Mouse (Mus musculus) liver, postnatal 0 days (tissue): ENCODE measurements around the gene Tmem104.

ENCODE experiments used
- CTCF ChIP-seq: sonication (generic); IDR thresholded peaks from 2 replicates; pipeline ENCODE4 v1.5.1; 2016; ENCODE audit warnings: antibody characterized with exemption, low read depth
- EP300 ChIP-seq: IDR thresholded peaks from 2 replicates; pipeline ENCODE4 v1.6.1; 2016; ENCODE audit warnings: antibody characterized with exemption, low read depth, mild to moderate bottlenecking

DNA sequence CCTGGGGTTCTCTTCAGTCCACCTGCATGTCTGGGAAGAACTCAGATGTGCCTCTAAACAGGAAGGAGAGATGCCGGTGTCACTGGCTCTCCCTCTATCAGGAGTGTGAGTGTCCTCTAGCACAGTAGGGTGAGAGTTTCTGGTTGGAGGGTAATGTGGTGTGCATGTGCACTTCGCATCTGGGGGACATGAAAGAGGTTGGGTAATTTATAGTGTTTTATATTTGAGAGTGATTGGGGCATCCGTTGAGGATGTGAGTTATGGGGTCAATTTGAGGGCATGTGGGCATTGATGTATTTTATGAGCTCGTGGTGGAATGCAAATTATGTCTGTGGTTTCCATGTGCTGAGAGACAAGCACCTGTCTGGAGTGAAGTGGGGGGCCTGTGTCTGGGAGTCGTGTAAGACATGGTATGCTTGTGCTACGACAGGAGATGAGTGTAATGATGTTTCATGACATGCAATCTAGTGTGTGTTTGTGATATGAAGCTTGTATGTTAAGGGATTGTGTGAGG is 36.5 kb upstream of the Tmem104 start:
- no peak for TF ChIP-seq CTCF
- no peak for TF ChIP-seq EP300
